Mouse (Mus musculus): ENCODE data around the gene Gabra4. TPM values are rescaled to one million over a fixed set of nuclear protein-coding genes. Genes with fewer than 3 reads are reported as not detected.

Gabra4 gene
- total RNA-seq, 2 experiments from 2014 or later = 0.25 to 0.40 TPM

Other genes starting within 250 kb of the Gabra4 start
- not detected for gene Cox7b2, start 110.1 kb downstream of the Gabra4 start, total RNA-seq (2021)
- under 1 TPM; 0.07 to 0.12 TPM for gene Gabrb1, start 195 bp downstream of the Gabra4 start, total RNA-seq (2021)